Mouse (Mus musculus): ENCODE measurements around the gene Cnpy3. TPM values are rescaled to one million over a fixed set of nuclear protein-coding genes. Genes with fewer than 3 reads are reported as not detected.

Cnpy3 gene
- polyA plus RNA-seq, 1 experiment from 2014 or later, result 79.3 TPM

- Histone ChIP-seq H3K27me3 (replicated peaks) (no peaks in the 10 kb centered on the region), H3K9ac (no peak overlapping the region)
- 0 out of 2 replicates have a peak, but pooled peaks have one; percentile 2 for ATAC-seq (ENCODE audit: insufficient read depth, low FRiP score, low read depth)
Measured at GRCm38 (mm10) chr17:46728496-46728895, 23.5 kb downstream of the Cnpy3 start.

GRCm38 (mm10) chr17:46728021-46728420 lies 24.0 kb downstream of the Cnpy3 start:
- Histone ChIP-seq H3K36me3 (no peaks in the 10 kb centered on the region; the same call in 1 of the 2 replicates), H3K4me1 (0 out of 2 replicates have a peak, but pooled peaks cover 4% of the 10 kb centered on the region), H3K27me3 (replicated peaks) (no peaks in the 10 kb centered on the region), H3K4me3 (replicated peaks) (no peak overlapping the region), H3K9me3 (no peaks in the 10 kb centered on the region), H3K9ac (no peak overlapping the region), H3K27ac (no peak overlapping the region), H3K4me2 (no peak overlapping the region)
- ATAC-seq (ENCODE audit: insufficient read depth, low FRiP score, low read depth), result no peak
- 39% methylated on average over 6 of the region's 6 CpGs for WGBS

More at GRCm38 (mm10) chr17:46728496-46728895, 23.5 kb downstream of the Cnpy3 start:
- Histone ChIP-seq H3K4me2 (peak overlapping the region; percentile 57), H3K9me3 (no peaks in the 10 kb centered on the region), H3K4me1 (0 out of 2 replicates have a peak, but pooled peaks cover 4% of the 10 kb centered on the region), H3K36me3 (no peaks in the 10 kb centered on the region; the same call in 1 of the 2 replicates), H3K27ac (no peak overlapping the region), H3K4me3 (replicated peaks) (peak overlapping the region; percentile 33)
- WGBS, result 39% methylated on average over 11 of the region's 11 CpGs

GRCm38 (mm10) chr17:46727271-46727670 lies 24.7 kb downstream of the Cnpy3 start:
- H3K9me3 ChIP-seq, result no peaks in the 10 kb centered on the region
- peaks cover 2% of the 10 kb centered on the region; the same call in 1 of the 2 replicates for H3K36me3 ChIP-seq
- no peaks in the 10 kb centered on the region for H3K27me3 ChIP-seq (replicated peaks)
- H3K4me2 ChIP-seq, result no peak overlapping the region
- no peak overlapping the region for H3K27ac ChIP-seq
- H3K9ac ChIP-seq, result no peak overlapping the region
- H3K4me3 ChIP-seq (replicated peaks), result no peak overlapping the region
- 0 out of 2 replicates have a peak, but pooled peaks cover 4% of the 10 kb centered on the region for H3K4me1 ChIP-seq
- no peak for ATAC-seq (ENCODE audit: insufficient read depth, low FRiP score, low read depth)
- 91% methylated on average over 11 of the region's 11 CpGs for WGBS

- ATAC-seq (ENCODE audit: insufficient read depth, low FRiP score, low read depth), result no peak
- Histone ChIP-seq H3K27me3 (replicated peaks) (no peaks in the 10 kb centered on the region), H3K36me3 (peaks cover 7% of the 10 kb centered on the region; the same call in 1 of the 2 replicates), H3K9me3 (no peaks in the 10 kb centered on the region), H3K27ac (no peak overlapping the region), H3K4me1 (0 out of 2 replicates have a peak, but pooled peaks cover 4% of the 10 kb centered on the region), H3K9ac (no peak overlapping the region), H3K4me3 (replicated peaks) (no peak overlapping the region), H3K4me2 (no peak overlapping the region)
- WGBS, result 90% methylated on average over 26 of the region's 26 CpGs
Measured at GRCm38 (mm10) chr17:46725731-46726645, 26.0 kb downstream of the Cnpy3 start.

GRCm38 (mm10) chr17:46725273-46725672 lies 26.7 kb downstream of the Cnpy3 start:
- no peak for ATAC-seq (ENCODE audit: insufficient read depth, low FRiP score, low read depth)
- no peak overlapping the region for H3K4me3 ChIP-seq (replicated peaks)
- H3K9ac ChIP-seq, result no peak overlapping the region
- no peak overlapping the region for H3K4me2 ChIP-seq
- H3K27me3 ChIP-seq (replicated peaks), result no peaks in the 10 kb centered on the region
- H3K36me3 ChIP-seq, result peaks cover 11% of the 10 kb centered on the region; the same call in 1 of the 2 replicates
- no peak overlapping the region for H3K27ac ChIP-seq
- WGBS, result 61% methylated on average over 9 of the region's 9 CpGs
- H3K4me1 ChIP-seq, result 0 out of 2 replicates have a peak, but pooled peaks cover 4% of the 10 kb centered on the region
- no peaks in the 10 kb centered on the region for H3K9me3 ChIP-seq

DNA sequence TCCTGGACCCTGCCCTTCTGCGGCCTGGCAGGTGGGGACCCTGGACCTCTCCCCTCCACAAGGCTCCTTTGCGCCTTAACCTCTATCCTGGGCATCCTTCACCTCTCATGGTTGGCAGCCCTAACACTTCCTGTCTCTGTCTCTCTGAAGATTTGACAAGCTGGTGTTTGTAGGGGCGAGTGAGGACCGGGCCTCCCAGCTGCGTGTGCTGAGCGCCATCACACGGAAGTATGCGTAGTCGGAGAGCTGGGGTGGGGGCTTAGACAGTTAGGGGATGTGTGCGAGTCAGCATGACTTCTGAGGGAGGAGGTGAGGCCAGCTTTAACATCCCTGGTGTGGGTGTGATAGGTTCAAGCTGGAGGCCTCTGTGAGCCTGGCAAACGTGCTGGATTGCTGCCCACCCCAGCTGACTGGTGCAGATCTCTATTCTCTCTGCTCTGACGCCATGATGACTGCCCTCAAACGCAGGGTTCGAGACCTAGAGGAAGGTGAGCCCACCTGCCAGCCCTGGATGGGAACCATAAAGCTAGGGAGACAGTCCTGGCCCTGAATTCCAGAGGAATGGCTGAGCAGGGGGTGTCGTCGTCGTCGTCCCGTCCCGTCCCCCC lies 27.4 kb downstream of the Cnpy3 start:
- H3K27me3 ChIP-seq (replicated peaks), result no peaks in the 10 kb centered on the region
- H3K27ac ChIP-seq, result no peak overlapping the region
- H3K4me2 ChIP-seq, result no peak overlapping the region
- no peak overlapping the region for H3K4me3 ChIP-seq (replicated peaks)
- peaks cover 13% of the 10 kb centered on the region; the same call in 1 of the 2 replicates for H3K36me3 ChIP-seq
- WGBS, result 77% methylated on average over 19 of the region's 20 CpGs
- no peak for ATAC-seq (ENCODE audit: insufficient read depth, low FRiP score, low read depth)
- H3K9ac ChIP-seq, result no peak overlapping the region
- H3K4me1 ChIP-seq, result 0 out of 2 replicates have a peak, but pooled peaks cover 4% of the 10 kb centered on the region
- no peaks in the 10 kb centered on the region for H3K9me3 ChIP-seq

DNA sequence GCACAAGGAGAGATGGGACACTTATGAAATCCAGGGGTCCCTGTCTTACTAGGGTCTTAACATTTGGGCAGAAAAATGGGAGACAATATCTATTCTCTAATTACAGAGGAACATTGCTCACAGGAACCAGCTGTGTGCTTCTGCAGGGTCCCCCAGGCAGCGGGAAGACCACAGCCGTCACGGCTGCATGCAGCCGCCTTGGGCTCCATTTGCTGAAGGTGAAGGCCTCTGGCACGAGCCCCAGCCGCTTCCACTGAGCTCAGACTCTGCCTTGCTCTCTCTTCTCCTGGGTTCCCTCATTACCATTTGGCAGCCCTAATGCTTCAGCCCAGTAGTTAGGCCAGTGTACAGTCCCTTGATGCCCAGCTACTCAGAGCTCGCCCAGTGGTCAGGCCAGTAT lies 30.9 kb downstream of the Cnpy3 start:
- H3K27me3 ChIP-seq (replicated peaks), result no peaks in the 10 kb centered on the region
- no peaks in the 10 kb centered on the region for H3K9me3 ChIP-seq
- no peak for ATAC-seq (ENCODE audit: insufficient read depth, low FRiP score, low read depth)
- peaks cover 18% of the 10 kb centered on the region; the same call in 1 of the 2 replicates for H3K36me3 ChIP-seq
- H3K4me3 ChIP-seq (replicated peaks), result no peak overlapping the region
- H3K27ac ChIP-seq, result no peak overlapping the region
- no peaks in the 10 kb centered on the region for H3K4me1 ChIP-seq
- WGBS, result 90% methylated on average over 7 of the region's 7 CpGs
- H3K4me2 ChIP-seq, result no peak overlapping the region
- no peak overlapping the region for H3K9ac ChIP-seq

- Histone ChIP-seq H3K27ac (no peak overlapping the region), H3K4me1 (peaks cover 13% of the 10 kb centered on the region), H3K4me3 (replicated peaks) (no peak overlapping the region), H3K4me2 (no peak overlapping the region), H3K9me3 (no peaks in the 10 kb centered on the region), H3K9ac (no peak overlapping the region), H3K27me3 (replicated peaks) (no peaks in the 10 kb centered on the region), H3K36me3 (peaks cover 14% of the 10 kb centered on the region)
- ATAC-seq (ENCODE audit: insufficient read depth, low FRiP score, low read depth), result no peak
- 94% methylated on average over 11 of the region's 11 CpGs for WGBS
Measured at GRCm38 (mm10) chr17:46714756-46715481, 37.1 kb downstream of the Cnpy3 start.

GRCm38 (mm10) chr17:46713849-46714248 lies 38.2 kb downstream of the Cnpy3 start:
- Histone ChIP-seq H3K27ac (no peak overlapping the region), H3K4me2 (no peak overlapping the region), H3K27me3 (replicated peaks) (no peaks in the 10 kb centered on the region), H3K4me3 (replicated peaks) (no peak overlapping the region), H3K4me1 (peaks cover 13% of the 10 kb centered on the region), H3K9ac (no peak overlapping the region), H3K9me3 (no peaks in the 10 kb centered on the region), H3K36me3 (peaks cover 14% of the 10 kb centered on the region)
- 88% methylated on average over 9 of the region's 9 CpGs for WGBS
- ATAC-seq (ENCODE audit: insufficient read depth, low FRiP score, low read depth), result no peak

DNA sequence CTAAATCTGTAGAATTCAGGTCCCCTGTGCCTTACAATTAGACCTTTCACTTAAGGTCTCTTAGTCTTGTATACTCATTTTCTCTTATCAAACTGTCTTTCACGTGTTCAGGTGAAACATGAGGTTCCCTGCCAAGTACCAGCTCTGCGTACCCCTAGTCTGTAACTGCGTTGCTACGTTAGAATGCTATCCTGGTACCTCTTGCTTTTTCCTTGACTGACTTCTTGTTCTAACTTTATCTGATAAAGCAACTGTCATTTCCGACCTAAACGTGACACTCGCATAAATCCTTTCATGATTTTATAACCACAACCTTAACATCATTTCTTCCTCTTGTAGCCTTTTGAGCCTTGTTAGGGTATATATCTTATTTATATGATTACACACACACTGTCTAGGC lies 39.6 kb downstream of the Cnpy3 start:
- Histone ChIP-seq H3K27ac (no peak overlapping the region), H3K36me3 (peaks cover 14% of the 10 kb centered on the region), H3K4me2 (peak overlapping the region; percentile 94), H3K27me3 (replicated peaks) (no peaks in the 10 kb centered on the region), H3K4me3 (replicated peaks) (peak overlapping the region; percentile 95), H3K9ac (peak overlapping the region; percentile 90; the same call in 1 of the 2 replicates), H3K4me1 (peaks cover 13% of the 10 kb centered on the region), H3K9me3 (no peaks in the 10 kb centered on the region)
- WGBS, result 59% methylated on average over 7 of the region's 7 CpGs
- no peak for ATAC-seq (ENCODE audit: insufficient read depth, low FRiP score, low read depth)

DNA sequence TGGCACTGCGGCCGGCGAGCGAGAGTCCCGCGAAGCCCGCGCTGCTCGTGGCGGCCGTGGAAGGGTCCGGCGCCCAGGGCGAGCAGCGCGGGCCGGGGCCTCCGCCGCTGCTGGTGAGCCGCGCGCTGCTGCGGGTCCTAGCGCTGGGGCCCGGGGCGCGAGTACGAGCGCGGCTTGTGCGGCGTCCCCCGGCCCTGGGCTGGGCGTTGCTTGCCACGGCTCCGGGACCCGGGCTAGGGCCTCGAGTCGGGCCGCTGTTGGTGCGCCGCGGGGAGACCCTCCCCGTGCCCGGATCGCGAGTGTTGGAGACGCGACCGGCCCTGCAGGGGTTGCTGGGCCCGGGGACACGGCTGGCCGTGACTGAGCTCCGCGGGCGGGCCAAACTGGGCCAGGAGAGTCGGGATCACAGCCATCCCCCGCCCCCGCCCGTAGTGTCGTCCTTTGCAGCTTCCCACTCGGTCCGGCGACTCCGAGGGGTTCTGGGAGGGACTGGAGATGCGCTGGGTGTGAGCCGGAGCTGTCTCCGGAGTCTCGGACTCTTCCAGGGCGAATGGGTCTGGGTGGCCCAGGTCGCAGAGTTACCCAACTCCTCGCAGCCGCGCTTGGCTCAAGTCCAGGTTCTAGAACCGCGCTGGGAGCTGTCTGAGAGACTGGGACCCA lies 40.3 kb downstream of the Cnpy3 start:
- peak; percentile 41 for ATAC-seq (ENCODE audit: insufficient read depth, low FRiP score, low read depth)
- H3K27me3 ChIP-seq (replicated peaks), result no peaks in the 10 kb centered on the region
- peak overlapping the region; percentile 90 for H3K9ac ChIP-seq
- WGBS, result under 1% methylated on average over 75 of the region's 76 CpGs
- peak overlapping the region; percentile 95 for H3K4me3 ChIP-seq (replicated peaks)
- peak overlapping the region; percentile 61 for H3K27ac ChIP-seq
- peaks cover 13% of the 10 kb centered on the region for H3K4me1 ChIP-seq
- peak overlapping the region; percentile 94 for H3K4me2 ChIP-seq
- H3K9me3 ChIP-seq, result no peaks in the 10 kb centered on the region
- H3K36me3 ChIP-seq, result peaks cover 12% of the 10 kb centered on the region

Measured in stomach, embryonic 15.5 days (tissue).